Mouse (Mus musculus) ES-Bruce4 (cell line): ENCODE measurements at regions not wholly inside any gene's neighbourhood (a gene's known extent, or its start where the extent isn't known, plus 50 kb on each side); places are given as distances from the start of the nearest gene placed in this dataset.

Source experiments
- CTCF ChIP-seq: IDR thresholded peaks from one replicate; pipeline ENCODE4 v1.8.1; 2011; ENCODE audit warnings: low read depth, low read length
- EP300 ChIP-seq: IDR thresholded peaks from 2 replicates; pipeline ENCODE4 v1.6.1; 2011; ENCODE audit warnings: low read depth, low read length; ENCODE audit not compliant: insufficient read depth
- POLR2A ChIP-seq: IDR thresholded peaks from one replicate; pipeline ENCODE4 v1.8.1; 2011; ENCODE audit warnings: low read length; ENCODE audit not compliant: insufficient read depth

- no peak for TF ChIP-seq POLR2A
- no peak for TF ChIP-seq CTCF
- TF ChIP-seq EP300, result no peak
Measured at GRCm38 (mm10) chr4:31853851-31854250, 110.0 kb upstream of the Map3k7 start.
